Mouse (Mus musculus) liver, embryonic 14.5 days (tissue): ENCODE measurements around the gene Fgfr1op2.

ENCODE experiments used
- CTCF ChIP-seq: IDR thresholded peaks from 2 replicates; pipeline ENCODE4 v1.5.1; 2016; ENCODE audit warnings: antibody characterized with exemption, low read depth, control low read depth
- EP300 ChIP-seq: IDR thresholded peaks from 2 replicates; pipeline ENCODE4 v1.6.1; 2016; ENCODE audit warnings: antibody characterized with exemption, low read depth

DNA sequence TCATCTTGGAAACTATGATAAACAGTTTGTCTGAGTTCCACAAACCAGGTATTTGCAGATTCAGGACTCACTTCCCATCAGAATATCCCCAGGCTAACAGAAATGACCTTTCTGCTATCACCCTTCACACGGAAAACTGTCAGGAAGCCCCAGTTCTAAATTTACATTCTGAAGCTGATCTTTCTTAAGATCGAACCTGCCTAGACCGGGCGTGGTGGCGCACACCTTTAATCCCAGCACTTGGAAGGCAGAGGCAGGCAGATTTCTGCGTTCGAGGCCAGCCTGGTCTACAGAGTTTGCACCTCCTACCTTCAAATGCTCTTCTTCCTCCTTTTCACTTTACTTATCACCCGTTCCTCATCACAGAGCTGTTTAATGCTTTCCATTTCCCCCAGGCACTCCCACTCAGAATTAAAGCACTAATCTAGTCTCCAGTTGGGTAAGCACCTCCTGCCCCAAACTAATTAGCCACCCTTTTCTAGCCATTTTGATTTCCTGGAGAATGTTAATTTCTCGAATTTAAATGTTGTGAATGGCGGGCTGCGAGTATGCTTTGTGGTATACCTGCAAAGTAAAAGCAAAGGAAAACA is 64.7 kb downstream of the Fgfr1op2 start:
- TF ChIP-seq CTCF (no peak), EP300 (no peak)
